Mouse (Mus musculus): ENCODE data around the gene Pkd1. TPM values are rescaled to one million over a fixed set of nuclear protein-coding genes. Genes with fewer than 3 reads are reported as not detected.

The Pkd1 gene
- polyA plus RNA-seq, 1 experiment: 75.7 TPM

GRCm38 (mm10) chr17:24533099-24533992, 16.3 kb upstream of the Pkd1 start:
- DNase-seq (ENCODE audit: low read depth): peak; percentile 42

GRCm38 (mm10) chr17:24534160-24534718, 15.4 kb upstream of the Pkd1 start, which contains the start of gene Rab26:
Gene Rab26, minus strand, starts transcription at chr17:24534210.
- DNase-seq (ENCODE audit: low read depth): no peak

- no peak for DNase-seq (ENCODE audit: low read depth)
Observed at GRCm38 (mm10) chr17:24535300-24535699, 14.3 kb upstream of the Pkd1 start.

- no peak for DNase-seq (ENCODE audit: low read depth)
Observed at GRCm38 (mm10) chr17:24537536-24537935, 12.1 kb upstream of the Pkd1 start.

GRCm38 (mm10) chr17:24538950-24539349, 10.7 kb upstream of the Pkd1 start:
- DNase-seq (ENCODE audit: low read depth): no peak

GRCm38 (mm10) chr17:24540375-24540774, 9.3 kb upstream of the Pkd1 start:
- no peak for DNase-seq (ENCODE audit: low read depth)

- DNase-seq (ENCODE audit: low read depth): no peak
Observed at GRCm38 (mm10) chr17:24544613-24545012, 5.0 kb upstream of the Pkd1 start.

GRCm38 (mm10) chr17:24545247-24545646, 4.4 kb upstream of the Pkd1 start:
- DNase-seq (ENCODE audit: low read depth): no peak

GRCm38 (mm10) chr17:24546234-24546633, 3.4 kb upstream of the Pkd1 start:
- DNase-seq (ENCODE audit: low read depth): no peak

GRCm38 (mm10) chr17:24548435-24548834, 1.2 kb upstream of the Pkd1 start:
- DNase-seq (ENCODE audit: low read depth): no peak

- no peak for DNase-seq (ENCODE audit: low read depth)
Observed at GRCm38 (mm10) chr17:24548921-24549617, 565 bp upstream of the Pkd1 start.

GRCm38 (mm10) chr17:24550416-24551049, 899 bp downstream of the Pkd1 start:
- no peak for DNase-seq (ENCODE audit: low read depth)

- no peak for DNase-seq (ENCODE audit: low read depth)
Observed at GRCm38 (mm10) chr17:24551050-24551444, 1.4 kb downstream of the Pkd1 start.

GRCm38 (mm10) chr17:24557091-24557490, 7.5 kb downstream of the Pkd1 start:
- DNase-seq (ENCODE audit: low read depth): no peak

- DNase-seq (ENCODE audit: low read depth): no peak
Observed at GRCm38 (mm10) chr17:24558600-24559099, 9.0 kb downstream of the Pkd1 start.

- no peak for DNase-seq (ENCODE audit: low read depth)
Observed at GRCm38 (mm10) chr17:24559146-24559545, 9.5 kb downstream of the Pkd1 start.

- no peak for DNase-seq (ENCODE audit: low read depth)
Observed at GRCm38 (mm10) chr17:24560301-24561028, 10.8 kb downstream of the Pkd1 start.

GRCm38 (mm10) chr17:24561592-24561991, 12.0 kb downstream of the Pkd1 start:
- DNase-seq (ENCODE audit: low read depth): no peak

- no peak for DNase-seq (ENCODE audit: low read depth)
Observed at GRCm38 (mm10) chr17:24563638-24564037, 14.0 kb downstream of the Pkd1 start.

GRCm38 (mm10) chr17:24564422-24564821, 14.8 kb downstream of the Pkd1 start:
- no peak for DNase-seq (ENCODE audit: low read depth)

- DNase-seq (ENCODE audit: low read depth): no peak
Observed at GRCm38 (mm10) chr17:24565092-24565491, 15.5 kb downstream of the Pkd1 start.
